Mouse (Mus musculus) ES-E14 (cell line): ENCODE measurements around the gene Selplg.

Experiments used
- CHD2 ChIP-seq: IDR thresholded peaks from 2 replicates; pipeline ENCODE4 v1.6.1; 2014; ENCODE audit warnings: mild to moderate bottlenecking, low read depth, low read length, inconsistent platforms
- HCFC1 ChIP-seq: IDR thresholded peaks from 2 replicates; pipeline ENCODE4 v1.6.1; 2012; ENCODE audit warnings: low read length, inconsistent platforms, borderline replicate concordance; ENCODE audit not compliant: insufficient read depth
- MAFK ChIP-seq: IDR thresholded peaks from 2 replicates; pipeline ENCODE4 v1.6.1; 2014; ENCODE audit warnings: mild to moderate bottlenecking, low read depth, low read length, inconsistent platforms; ENCODE audit not compliant: insufficient read depth
- ZC3H11A ChIP-seq: IDR thresholded peaks from 2 replicates; pipeline ENCODE4 v1.6.1; 2012; ENCODE audit warnings: low read depth, mild to moderate bottlenecking, inconsistent platforms, low read length, borderline replicate concordance
- ZNF384 ChIP-seq: IDR thresholded peaks from 2 replicates; pipeline ENCODE4 v1.6.1; 2012; ENCODE audit warnings: low read depth, low read length, inconsistent platforms

GRCm38 (mm10) chr5:113863994-113864393 lies 31.6 kb upstream of the Selplg start:
- TF ChIP-seq ZC3H11A (no peak), CHD2 (no peak), HCFC1 (no peak), MAFK (no peak), ZNF384 (no peak)
